Comparison of ENCODE assay signal across 24 mouse cellular contexts in genomic region chr1:54384221-54384620, GRCm38 (mm10). TPM values are rescaled to one million over a fixed set of nuclear protein-coding genes. Genes with fewer than 3 reads are reported as not detected.
DNase-seq lines count a peak whose midpoint lies in the region; TF ChIP-seq lines count a peak whose summit lies in the region.
"Had no signal": no experiment of that assay in that cellular context is flagged by ENCODE, and none has a peak within 500 bp of the region (broad histone marks: within the 10 kb centered on the region; RNA-seq: fewer than 3 reads in every experiment).

No protein-coding gene starts in this region.

- H3K4me3 ChIP-seq in ES-E14 (ENCODE audit: insufficient read depth in 1 of 2, low read depth in 1 of 2, low read length in 2 of 2, poor library complexity in 1 of 2, severe bottlenecking in 1 of 2), result no peak overlapping the region
- H3K4me3 ChIP-seq: embryonic facial prominence, embryonic 10.5 days; embryonic facial prominence, embryonic 13.5 days; erythroblast, embryonic 14.5 days; forebrain, embryonic 12.5 days; forebrain, embryonic 15.5 days; heart, adult 2 months; heart, embryonic 10.5 days; heart, embryonic 13.5 days; hindbrain, embryonic 13.5 days; intestine, embryonic 15.5 days had no signal

- no peak overlapping the region for H3K27ac ChIP-seq in ES-E14 (ENCODE audit: insufficient read depth, low read depth, low read length, poor library complexity, severe bottlenecking)
- H3K27ac ChIP-seq: embryonic facial prominence, embryonic 10.5 days; embryonic facial prominence, embryonic 13.5 days; forebrain, embryonic 12.5 days; forebrain, embryonic 15.5 days; heart, adult 2 months; heart, embryonic 10.5 days; heart, embryonic 13.5 days; hindbrain, embryonic 13.5 days; intestine, embryonic 15.5 days had no signal

- H3K9me3 ChIP-seq in ES-E14 (ENCODE audit: control insufficient read depth, insufficient read depth, low read depth, low read length), result no peaks in the 10 kb centered on the region
- H3K9me3 ChIP-seq: embryonic facial prominence, embryonic 13.5 days; forebrain, embryonic 12.5 days; forebrain, embryonic 15.5 days; heart, embryonic 10.5 days; heart, embryonic 13.5 days; hindbrain, embryonic 13.5 days; intestine, embryonic 15.5 days had no signal

- no peak overlapping the region for H3K9ac ChIP-seq in ES-E14 (ENCODE audit: insufficient read depth, low read depth, low read length, poor library complexity, severe bottlenecking)
- H3K9ac ChIP-seq: embryonic facial prominence, embryonic 13.5 days; forebrain, embryonic 12.5 days; forebrain, embryonic 15.5 days; heart, embryonic 13.5 days; hindbrain, embryonic 13.5 days; intestine, embryonic 15.5 days had no signal

- in situ Hi-C loops in ES-E14 (cut with MboI; ENCODE audit: low sequenced_read_pairs in 2 of 2, unreplicated experiment in 2 of 2), result no loop called here

- H3K4me1 ChIP-seq in ES-E14 (ENCODE audit: control insufficient read depth in 2 of 2, insufficient read depth in 2 of 2, low read length in 2 of 2, poor library complexity in 1 of 2), result peaks cover 0 to 4% of the 10 kb centered on the region in 2 experiments; a peak in 1 of 4 replicates
- H3K4me1 ChIP-seq: embryonic facial prominence, embryonic 10.5 days; embryonic facial prominence, embryonic 13.5 days; forebrain, embryonic 12.5 days; forebrain, embryonic 15.5 days; heart, embryonic 10.5 days; heart, embryonic 13.5 days; hindbrain, embryonic 13.5 days; intestine, embryonic 15.5 days had no signal

- H3K36me3 ChIP-seq in ES-E14 (ENCODE audit: control insufficient read depth, insufficient read depth, low read length, poor library complexity, severe bottlenecking), result no peaks in the 10 kb centered on the region
- H3K36me3 ChIP-seq: embryonic facial prominence, embryonic 13.5 days; forebrain, embryonic 15.5 days; intestine, embryonic 15.5 days had no signal

- intact Hi-C loops in heart, postnatal 14 days (cut with DNase I), result loop anchor here (5.0 kb wide), 1 partner anchor 477 kb away; no protein-coding TSS in a partner anchor

- DNase-seq in heart, adult 11 months, result peak; percentile 55
- no peak for DNase-seq in heart, postnatal 14 days
- DNase-seq in ES-E14 (ENCODE audit: low read depth, low spot score) (peak; percentile 63), ZHBTc4 (ENCODE audit: low read depth, low spot score) (peak; percentile 92)
- DNase-seq in adrenal gland, postnatal 4 days (ENCODE audit: low spot score in 2 of 2), result no peak
- DNase-seq in right cerebral cortex, postnatal 36 days (ENCODE audit: low spot score in 2 of 2), result no peak
- DNase-seq: adrenal gland, adult 8-10 months; adrenal gland, postnatal 25 days; cerebellum, adult 11 months; cerebellum, adult 8-10 months; cerebellum, postnatal 36 days; embryo, embryonic 11 days; gastrocnemius, postnatal 25 days; heart, adult 2 months; kidney, adult 11 months had no signal

TF ChIP-seq in ES-E14, 5 proteins besides CTCF, POLR2A, EP300 and RAD21:
- TF ChIP-seq CHD2 (IDR thresholded peaks at IDR 0.05; ENCODE audit: low read depth, low read length) (no peak), MAFK (IDR thresholded peaks at IDR 0.05; ENCODE audit: insufficient read depth, low read depth, low read length) (no peak), ZC3H11A (IDR thresholded peaks at IDR 0.05; ENCODE audit: borderline replicate concordance, low read depth, low read length) (no peak), HCFC1 (IDR thresholded peaks at IDR 0.05; ENCODE audit: borderline replicate concordance, insufficient read depth, low read length) (no peak), ZNF384 (IDR thresholded peaks at IDR 0.05; ENCODE audit: low read depth, low read length) (no peak)

RNA-seq across cellular contexts. Expression of gene Gtf3c3, which starts 54.5 kb away (rescaled TPM):
- 10 to 100 TPM; 14.5 to 15.2 TPM for total RNA-seq in heart, postnatal 14 days (2021)
- 23.0 and 29.9 TPM in 2 replicates for total RNA-seq in ES-E14 (2012; rRNA removed)
- 10 to 100 TPM; 26.8 to 27.0 TPM for total RNA-seq in adrenal gland, postnatal 4 days (2021)

Comparison
In these comparisons a context has a peak if more than half of its experiments do, and no peak if none do; other contexts are left out.
1. DNase-seq: peak in heart, adult 11 months (single experiment), ES-E14 (single experiment) and ZHBTc4 (single experiment); none in heart, postnatal 14 days (0 of 2), adrenal gland, postnatal 4 days (0 of 2) and right cerebral cortex, postnatal 36 days (0 of 2).